Mouse (Mus musculus) MEL (cell line): ENCODE data around the gene Polr2h.
A peak's percentile ranks its signal among the peaks of the same experiment; 100 is the strongest.

ENCODE experiments used
- CHD1 ChIP-seq: IDR thresholded peaks from 2 replicates; pipeline ENCODE4 v1.6.1; 2012; ENCODE audit warnings: low read depth, mild to moderate bottlenecking, inconsistent platforms, low read length, improper control_type of control experiment
- CTCF ChIP-seq, 3 experiments: IDR thresholded peaks in 2 of 3; conservative IDR thresholded peaks in 1 of 3; 2 replicates each; pipeline ENCODE4 v1.5.1; 2011 to 2012; ENCODE audit warnings: low read length in 3 of 3, low read depth in 2 of 3, mild to moderate bottlenecking in 2 of 3, improper control_type of control experiment in 1 of 3, inconsistent platforms in 1 of 3, mixed read lengths in 1 of 3, moderate library complexity in 1 of 3; ENCODE audit not compliant: control insufficient read depth in 1 of 3, insufficient read depth in 1 of 3, poor library complexity in 1 of 3, severe bottlenecking in 1 of 3
- HCFC1 ChIP-seq: IDR thresholded peaks from 2 replicates; pipeline ENCODE4 v1.6.1; 2012; ENCODE audit warnings: low read depth, mild to moderate bottlenecking, inconsistent platforms, low read length, improper control_type of control experiment, moderate library complexity
- MAZ ChIP-seq: IDR thresholded peaks from 2 replicates; pipeline ENCODE4 v1.6.1; 2012; ENCODE audit warnings: low read depth, mild to moderate bottlenecking, inconsistent platforms, low read length, improper control_type of control experiment
- MEF2A ChIP-seq: IDR thresholded peaks from 2 replicates; pipeline ENCODE4 v1.6.1; 2014; ENCODE audit warnings: low read depth, mild to moderate bottlenecking, inconsistent platforms, low read length, improper control_type of control experiment; ENCODE audit not compliant: poor library complexity, insufficient replicate concordance, severe bottlenecking; ENCODE audit errors: extremely low read depth
- POLR2AphosphoS2 ChIP-seq: IDR thresholded peaks from 2 replicates; pipeline ENCODE4 v1.6.1; 2011; ENCODE audit warnings: low read length, improper control_type of control experiment
- TAL1 ChIP-seq: IDR thresholded peaks from 2 replicates; pipeline ENCODE4 v1.6.1; 2012; ENCODE audit warnings: mild to moderate bottlenecking, inconsistent platforms, low read length, moderate library complexity, mixed read lengths
- ZC3H11A ChIP-seq: IDR thresholded peaks from 2 replicates; pipeline ENCODE4 v1.6.1; 2012; ENCODE audit warnings: low read depth, mild to moderate bottlenecking, inconsistent platforms, low read length, improper control_type of control experiment

- TF ChIP-seq CTCF (IDR thresholded peaks at IDR 0.05 in 2 of 3, conservative IDR thresholded peaks at IDR 0.05 in 1 of 3; ENCODE audit: control insufficient read depth in 1 of 3, insufficient read depth in 1 of 3, low read depth in 2 of 3, low read length in 3 of 3, poor library complexity in 1 of 3, severe bottlenecking in 1 of 3) (peak; percentile 59 to 88 (median 87)), TAL1 (no peak), MEF2A (no peak), POLR2AphosphoS2 (no peak), ZC3H11A (no peak), CHD1 (no peak), HCFC1 (no peak), MAZ (no peak)
Measured at GRCm38 (mm10) chr16:20708939-20709734, 8.3 kb upstream of the Polr2h start.
